Mouse (Mus musculus) thymus, postnatal 36 days (tissue): ENCODE results near the gene Fgf14.
"Not testable (repeated sequence)": the region's sequence is repeated elsewhere in the genome, so short reads cannot be mapped to it uniquely, and the experiment has no call there.

Experiments used
- DNase-seq, 2 experiments: peaks; one replicate each; pipeline ENCODE4 v3.0.0; 2022; ENCODE audit warnings: mixed read lengths in 2 of 2

Gene Fgf14

DNA sequence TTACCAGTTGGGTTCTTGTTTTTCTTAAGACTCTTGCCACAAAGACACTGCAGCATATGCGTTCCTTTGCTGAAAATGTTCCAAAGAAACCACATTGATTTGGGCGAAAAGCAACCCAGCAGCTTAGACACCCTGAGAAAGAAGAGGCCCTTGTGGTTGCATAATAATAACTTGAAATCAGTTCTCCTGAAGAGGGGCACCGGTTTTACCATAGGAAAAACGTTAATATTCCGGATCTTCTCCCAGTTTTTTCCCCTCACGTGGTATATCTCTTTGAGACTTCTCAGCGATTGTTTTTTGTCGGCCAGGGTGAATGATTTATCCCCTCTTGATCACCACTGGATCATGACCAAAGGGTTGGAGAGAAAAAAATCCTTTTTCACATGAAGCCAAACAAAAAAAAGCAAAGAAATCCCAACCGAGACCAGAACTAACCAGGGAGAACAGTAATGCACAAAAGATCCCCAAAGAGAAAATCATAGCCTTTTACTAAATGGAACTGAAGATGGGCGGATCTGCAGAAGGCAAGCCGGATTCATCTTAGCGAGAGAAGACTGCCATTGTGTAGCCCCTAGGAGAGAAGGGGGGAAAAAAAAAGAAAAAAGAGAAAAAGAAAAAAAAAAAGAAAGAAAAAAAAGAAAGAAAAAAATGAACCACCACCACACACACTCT is at the start of gene Fgf14:
Gene Fgf14, minus strand, starts transcription at position 622 of the 672 bp plus-strand sequence.
- DNase-seq, result no peak

DNA sequence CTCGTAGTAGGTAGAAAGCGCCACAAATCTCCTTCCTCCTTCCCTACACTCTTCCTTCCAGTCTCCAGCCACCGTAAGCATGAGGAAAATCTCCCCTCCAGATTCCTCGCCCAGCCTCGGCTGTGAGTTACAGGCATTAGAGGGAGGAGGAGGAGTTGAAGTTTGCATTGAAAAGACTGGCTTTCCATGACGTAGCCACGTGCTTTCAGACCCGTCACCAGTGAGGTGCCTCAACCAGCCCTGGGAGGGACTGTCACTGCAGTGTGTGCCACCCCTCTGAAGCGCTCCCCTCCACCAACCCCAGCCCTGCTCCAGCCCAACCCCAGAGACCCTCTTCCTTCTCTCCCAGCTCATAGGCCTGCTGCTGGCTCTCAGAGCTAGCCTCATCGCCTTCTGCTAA is 452 bp upstream of the Fgf14 start:
- no peak for DNase-seq

DNA sequence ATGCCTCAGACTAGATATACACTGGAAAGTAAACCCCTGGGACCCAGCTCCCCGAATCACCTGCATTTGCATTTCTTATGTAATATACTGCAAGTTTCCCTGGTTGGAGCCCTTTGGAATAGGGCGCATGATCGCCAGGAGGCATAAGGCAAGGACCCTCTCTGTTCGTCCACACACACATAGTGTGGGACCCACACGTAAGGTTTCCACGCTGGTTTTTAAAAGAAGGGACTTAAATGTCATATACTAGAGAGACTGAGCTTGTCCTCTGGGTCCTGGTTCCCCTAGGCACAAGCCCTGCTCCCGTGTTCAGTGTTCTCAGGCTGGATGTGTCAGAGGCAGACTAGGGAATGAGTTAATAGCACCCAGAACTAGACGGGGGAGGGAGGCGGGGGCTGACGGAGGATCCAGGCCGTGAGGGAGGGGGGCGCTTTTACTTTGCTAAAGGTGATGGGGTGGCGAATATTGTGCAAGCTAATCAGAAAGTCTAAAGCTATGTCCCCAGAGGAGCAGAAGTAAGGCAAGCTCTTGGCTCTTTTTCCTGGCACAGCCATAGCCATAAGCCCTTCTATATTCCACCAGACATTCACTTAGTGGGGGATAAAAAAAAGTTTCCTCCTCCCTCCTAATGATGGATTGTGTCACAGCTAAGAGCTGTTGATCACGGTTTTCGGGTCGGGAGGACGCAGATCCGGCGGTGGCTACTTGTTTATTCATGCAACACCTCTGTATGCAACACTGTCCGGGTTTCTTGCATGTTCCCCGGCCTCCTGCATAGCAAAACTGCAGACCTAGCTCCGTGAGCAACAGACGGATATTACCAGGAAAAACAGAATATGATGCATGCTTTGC is 1.0 kb downstream of the Fgf14 start:
- no peak for DNase-seq

DNA sequence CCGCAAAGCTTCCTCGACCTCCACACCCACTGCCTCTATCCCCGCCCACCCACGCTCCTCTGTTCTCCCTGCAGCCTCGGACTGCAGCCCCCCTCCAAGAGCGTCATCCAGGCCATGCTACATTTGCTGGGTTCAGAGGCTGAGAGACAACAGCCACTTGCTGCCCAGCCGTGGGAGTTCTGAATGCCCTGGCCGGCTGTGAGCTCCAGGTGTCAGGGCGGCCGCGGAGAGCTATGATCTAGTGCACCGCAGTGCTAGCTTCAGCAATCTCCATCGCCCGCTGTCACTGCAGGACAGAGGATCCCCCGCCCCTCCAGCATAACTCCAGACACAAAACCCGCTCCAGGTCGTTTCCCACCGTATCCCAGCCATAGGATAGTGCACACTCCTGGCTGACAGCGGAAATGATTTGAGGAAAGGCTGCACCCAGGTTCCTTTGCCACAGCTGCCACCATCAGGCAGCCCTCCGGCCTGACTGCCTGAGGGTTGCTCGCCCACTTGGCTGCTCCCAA is 1.7 kb downstream of the Fgf14 start:
- no peak for DNase-seq

DNA sequence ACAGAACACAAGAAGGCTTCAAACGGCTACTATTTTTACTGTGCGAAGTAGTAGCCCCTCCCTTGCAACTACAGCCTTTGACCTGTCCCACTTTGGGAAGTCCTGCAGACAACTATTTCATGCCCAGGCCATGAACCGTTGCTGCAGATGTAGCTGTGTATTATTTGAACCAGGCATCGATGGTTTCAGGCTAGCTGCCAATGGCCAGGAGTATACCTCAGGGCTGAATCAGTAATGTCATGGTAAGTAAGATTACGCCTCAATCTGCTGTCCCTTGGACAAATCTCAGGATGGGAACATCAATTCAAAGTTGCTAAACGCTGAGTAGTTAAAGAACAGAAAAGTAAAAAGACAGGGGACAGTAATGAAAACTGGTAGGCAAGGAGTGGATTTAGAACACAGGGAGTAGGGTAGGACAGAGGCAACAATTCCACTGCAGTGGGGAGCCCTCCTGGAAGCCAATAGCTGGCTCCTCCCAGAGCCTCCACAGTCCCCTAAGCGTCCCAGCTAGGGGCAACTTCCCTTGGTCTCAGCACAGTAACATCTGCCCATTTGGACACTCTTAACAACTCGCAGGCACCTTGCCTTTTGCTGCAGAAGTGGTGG is 2.3 kb downstream of the Fgf14 start:
- DNase-seq, result no peak

DNA sequence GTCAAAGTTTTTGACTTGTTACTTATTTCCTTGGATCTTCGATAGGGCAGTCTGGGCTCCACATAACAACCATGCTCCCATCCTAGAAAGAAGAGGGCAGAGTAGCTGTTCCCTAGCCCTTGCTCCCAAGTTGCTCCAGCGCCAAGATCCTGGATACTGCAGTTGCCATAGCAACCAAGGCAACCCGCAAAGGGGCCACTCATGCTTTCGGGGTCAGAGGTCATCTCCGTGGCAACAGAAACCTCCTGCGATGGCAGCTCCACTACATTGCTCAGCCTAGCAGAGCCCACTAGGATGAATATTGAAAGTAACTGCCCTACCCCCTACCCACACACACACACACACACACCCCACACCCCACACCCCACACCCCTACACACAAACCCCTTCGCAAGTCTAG is 7.2 kb downstream of the Fgf14 start:
- no peak for DNase-seq

DNA sequence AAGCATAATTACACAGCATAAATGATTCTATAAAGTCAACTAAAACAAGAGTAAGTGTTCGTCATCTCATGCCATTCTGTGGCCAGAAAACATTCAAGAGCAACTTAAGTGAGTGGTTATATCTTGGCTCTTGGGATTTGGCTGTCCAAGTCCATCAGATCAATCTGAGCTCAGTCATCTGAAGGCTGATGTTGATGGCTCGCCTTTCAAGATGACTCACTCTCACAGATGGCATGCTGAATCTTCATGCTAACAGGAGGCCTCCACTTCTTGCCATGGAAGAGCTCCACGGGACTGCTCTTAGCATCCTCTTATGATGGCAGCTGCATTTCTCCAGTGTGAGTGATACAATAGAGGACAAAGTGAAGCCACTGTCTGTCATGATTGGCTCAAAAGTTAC is 34.1 kb downstream of the Fgf14 start:
- no peak for DNase-seq

DNA sequence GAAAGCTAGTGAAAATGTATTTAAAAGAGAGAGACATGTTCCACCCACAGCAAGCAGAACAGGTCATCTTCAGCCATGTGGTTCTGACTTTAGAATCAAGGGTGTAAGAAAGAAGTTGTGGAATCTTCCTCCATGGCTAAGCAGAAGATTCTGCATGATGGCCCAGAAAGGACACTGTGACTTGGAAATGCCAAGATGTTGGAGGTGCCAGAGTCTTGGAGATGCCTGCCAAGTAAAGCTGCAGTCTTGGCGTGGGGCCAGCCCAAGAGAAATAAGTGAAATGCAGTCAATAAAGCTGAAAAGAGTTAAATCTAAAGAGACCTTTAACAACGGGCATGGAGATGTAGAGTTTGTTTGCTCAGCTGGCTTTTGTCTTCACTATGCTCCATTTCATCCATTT is 42.0 kb downstream of the Fgf14 start:
- no peak for DNase-seq

DNA sequence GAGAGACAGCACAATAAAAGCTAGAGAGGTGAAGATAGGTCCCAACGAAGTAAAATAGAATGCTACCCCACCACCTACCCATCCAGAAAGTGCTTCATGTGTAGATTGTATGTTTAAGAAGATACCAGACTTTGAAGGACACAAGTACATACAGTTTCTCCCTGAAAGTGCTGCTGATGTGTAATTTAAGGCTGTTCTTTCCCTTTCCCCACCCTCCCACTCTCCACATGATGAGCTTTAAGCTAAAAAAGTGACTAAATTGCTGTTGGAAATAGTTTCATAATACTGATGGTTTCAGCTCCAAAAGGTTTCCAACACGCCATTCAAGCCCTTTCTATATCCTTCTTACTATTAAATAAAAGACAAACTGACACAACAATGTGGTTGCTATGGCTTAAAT is 63.5 kb downstream of the Fgf14 start:
- no peak for DNase-seq

DNA sequence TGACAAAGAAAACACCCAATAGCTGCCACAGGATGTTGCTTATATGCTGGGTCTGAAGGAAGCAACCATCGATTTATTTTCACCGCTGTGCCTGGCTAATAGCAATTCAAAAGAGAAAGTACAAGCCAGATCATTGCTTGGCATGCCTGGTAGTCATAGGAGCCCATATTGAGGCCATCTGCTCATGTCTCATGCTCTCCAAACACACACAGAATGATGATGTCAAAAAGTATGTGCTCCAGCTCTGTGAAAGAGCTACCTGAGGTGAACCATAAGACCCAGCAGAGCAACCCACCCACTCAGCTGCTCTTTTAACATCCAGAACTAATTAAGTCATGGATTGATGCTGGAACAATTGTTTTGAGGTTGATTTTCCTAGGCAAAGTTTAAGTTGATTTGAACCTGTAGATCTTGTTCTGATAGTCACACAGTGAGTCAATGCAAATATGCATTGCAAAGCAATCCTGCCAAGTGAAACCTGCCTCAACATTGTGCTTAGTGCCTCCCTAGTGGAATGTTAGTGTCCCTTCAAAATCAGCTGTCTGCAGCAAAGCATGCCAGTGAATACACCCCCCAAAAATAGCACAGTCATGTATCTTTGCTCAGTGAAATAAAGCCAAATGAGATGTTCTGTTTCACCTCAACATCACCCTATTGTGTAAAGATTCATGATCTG is 70.8 kb downstream of the Fgf14 start:
- DNase-seq, result no peak

DNA sequence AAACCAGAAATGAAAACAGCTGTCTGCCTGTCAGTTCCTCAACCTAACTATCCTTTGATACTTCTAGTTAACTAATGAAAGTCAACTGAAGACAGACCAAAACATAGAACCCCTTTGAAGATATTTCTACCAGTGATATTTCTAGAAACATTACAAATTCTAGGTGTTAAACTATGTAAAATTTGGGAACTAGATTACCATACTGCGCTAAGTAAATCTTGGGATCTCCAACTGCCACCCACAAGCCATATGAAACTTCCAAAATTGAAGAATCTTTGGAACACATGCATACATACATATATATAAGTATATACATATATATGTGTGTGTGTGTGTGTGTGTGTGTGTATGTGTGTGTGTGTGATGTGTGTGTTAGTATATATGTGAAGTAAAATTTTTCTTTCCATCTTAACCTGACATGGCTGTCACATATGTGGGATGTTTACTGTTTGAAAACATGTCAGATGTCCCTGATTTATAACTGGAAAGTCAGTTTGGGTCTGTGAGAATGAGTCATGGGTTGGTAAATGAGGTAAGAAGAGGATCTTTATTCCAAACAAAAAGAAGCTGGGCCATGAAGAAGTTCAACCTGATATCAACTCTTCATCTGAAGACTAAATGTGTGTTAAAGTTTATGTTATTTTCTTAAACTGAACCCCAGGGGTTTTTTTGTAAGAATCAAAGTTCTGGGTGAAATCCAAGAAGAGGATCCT is 71.7 kb downstream of the Fgf14 start:
- no peak for DNase-seq

DNA sequence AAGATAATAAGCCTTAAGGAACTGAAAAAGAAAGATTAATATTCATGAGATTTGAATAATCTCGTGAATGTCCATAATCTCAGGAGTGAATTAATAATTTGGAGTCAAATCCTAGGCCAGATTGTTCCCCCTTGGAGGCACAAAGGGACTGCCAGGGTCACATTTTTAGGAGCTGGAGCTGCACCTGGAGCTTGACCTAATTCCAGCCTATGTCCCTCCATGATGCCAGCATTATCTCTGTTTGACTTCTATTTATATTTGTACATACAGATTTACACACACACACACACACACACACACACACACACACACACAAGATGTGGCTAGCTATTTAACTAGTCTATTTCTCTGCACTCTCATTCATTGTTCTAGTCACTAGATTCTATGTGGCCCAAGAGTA is 100.4 kb downstream of the Fgf14 start:
- no peak for DNase-seq

DNA sequence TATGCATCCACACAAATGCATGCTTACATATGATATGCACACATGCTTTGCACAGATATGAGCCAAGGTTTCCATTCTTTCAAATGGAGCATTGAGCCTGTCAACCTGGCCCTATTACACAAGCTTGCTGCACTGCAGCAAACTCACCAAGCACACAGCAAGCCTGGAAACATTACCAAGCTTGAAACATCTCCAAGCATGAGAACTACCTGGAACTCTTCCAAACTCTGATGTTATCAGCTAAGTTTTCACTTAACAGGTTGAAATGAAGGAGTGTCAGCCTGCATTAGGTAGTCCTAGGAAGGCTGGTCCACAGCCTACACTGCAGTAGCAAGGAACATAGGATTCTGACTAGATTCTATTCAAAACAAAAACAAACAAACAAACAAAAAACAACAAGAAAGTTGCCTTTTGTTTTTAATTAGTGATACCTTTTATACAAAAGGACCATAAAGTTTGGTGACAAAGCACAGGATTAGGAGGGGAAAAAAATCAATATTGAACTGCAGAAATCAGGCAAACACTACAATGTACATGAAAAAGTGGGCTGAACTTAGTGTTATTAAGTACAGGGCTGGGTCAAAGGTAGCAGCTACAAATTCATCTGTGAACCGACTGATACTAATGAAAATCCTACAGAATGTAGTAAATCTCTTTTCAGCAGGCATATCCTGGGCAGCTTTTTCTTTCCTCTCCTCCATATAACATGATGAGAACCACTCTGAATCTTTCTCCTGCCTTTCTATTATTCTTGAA is 101.6 kb downstream of the Fgf14 start:
- no peak for DNase-seq

DNA sequence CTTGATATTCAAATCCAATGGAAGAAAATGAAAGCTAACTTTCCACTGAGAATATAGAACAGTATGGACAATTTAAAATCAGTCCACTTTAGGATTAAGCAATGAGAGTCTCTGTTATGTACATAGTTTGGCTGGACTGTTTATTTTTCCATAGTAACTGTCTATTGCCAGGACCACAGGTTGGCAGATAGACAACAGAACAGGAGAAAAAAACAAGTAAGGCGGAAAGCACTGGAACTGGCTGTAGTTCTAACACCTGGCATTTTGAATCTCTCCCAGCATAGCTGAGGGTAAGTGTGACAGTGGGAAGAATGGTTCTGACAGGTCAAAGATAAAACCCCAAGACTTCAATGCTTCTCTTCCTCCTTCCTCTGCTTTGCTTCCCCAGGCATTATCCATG is 110.5 kb downstream of the Fgf14 start:
- no peak for DNase-seq

DNA sequence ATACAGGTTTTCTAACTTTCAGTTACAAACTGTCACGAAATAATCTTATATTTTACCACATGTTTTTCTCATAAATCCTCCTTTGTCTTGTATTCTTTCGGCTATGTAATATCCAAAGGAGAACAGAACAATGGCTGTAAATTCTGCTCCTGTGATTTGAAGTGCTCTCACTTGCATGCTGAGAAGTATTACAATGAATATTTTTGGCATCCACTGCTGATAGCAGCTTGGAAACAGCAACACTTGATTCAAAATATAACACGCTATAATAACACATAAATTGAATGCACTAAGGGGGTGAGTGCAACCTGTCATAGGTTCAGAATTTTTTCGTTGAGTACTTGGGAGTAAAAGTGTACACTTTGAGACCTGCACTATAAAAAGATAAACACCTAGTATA is 115.4 kb downstream of the Fgf14 start:
- DNase-seq, result no peak

DNA sequence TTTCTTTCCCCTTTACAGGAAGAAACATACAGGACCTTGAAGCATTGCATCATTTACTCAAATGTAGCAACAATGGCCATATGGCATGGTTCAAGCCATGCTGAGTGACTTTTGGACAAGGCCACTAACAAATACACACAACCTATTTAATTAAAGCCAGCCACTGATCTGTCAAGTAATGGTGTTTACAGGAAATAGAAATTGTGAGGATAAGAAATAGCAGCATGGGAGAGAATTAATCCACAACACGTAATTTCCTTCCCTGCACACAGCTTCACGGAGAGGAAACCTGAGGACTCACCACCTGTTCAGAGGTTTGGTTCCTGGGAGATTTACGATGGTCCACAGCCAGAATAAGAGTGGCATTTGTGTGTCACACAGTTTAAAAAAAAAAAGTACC is 140.8 kb downstream of the Fgf14 start:
- no peak for DNase-seq

DNA sequence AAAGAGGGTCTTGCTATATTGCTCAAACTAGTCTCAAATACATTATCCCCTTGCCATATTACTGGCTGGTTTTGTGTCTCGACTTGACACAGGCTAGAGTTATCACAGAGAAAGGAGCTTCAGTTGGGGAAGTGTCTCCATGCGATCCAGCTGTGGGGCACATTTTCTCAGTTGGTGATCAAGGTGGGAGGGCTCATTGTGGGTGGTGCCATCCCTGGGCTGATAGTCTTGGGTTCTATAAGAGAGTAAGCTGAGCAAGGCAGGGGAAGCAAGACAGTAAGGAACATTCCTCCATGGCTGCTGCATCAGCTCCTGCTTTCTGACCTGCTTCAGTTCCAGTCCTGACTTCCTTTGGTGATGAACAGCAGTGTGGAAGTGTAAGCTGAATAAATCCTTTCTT is 141.6 kb downstream of the Fgf14 start:
- DNase-seq, result not testable (repeated sequence)

DNA sequence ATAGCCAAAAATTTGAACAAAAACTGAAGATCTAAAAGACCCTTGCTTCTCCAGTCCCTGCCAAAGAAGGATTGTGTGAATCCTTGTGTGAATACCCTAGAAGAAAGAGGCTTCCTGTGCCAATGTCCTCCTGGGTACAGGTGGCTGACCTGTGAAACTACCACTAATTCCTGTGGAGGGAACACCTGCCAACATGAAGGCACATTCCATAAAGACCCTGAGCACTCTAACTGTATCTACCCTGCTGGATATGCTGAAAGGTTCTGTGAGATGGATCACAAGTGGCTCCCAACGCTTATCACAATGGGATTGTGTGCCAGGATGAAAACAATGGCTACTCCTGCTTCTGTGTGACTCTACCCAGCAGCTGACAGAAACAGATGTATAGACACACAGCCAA is 144.9 kb downstream of the Fgf14 start:
- no peak for DNase-seq

DNA sequence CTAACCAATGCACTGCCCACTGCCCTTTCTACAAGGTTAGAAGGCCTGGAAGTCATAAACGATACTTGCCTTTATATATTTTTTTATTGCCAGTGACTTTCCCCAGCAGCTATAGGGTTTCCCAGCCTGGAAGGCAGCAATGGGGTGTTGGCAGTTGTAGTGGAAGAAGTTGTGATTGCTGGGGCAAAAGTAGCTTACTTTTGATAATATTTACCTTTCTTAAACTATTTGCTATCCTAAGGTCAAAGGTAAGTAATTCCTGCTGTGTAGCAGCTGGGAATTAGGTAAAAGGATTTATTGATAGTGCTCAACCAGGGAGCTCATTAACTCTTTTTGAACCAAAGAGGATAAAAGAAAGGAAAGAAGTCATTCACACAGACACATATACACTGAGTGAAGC is 164.9 kb downstream of the Fgf14 start:
- no peak for DNase-seq

DNA sequence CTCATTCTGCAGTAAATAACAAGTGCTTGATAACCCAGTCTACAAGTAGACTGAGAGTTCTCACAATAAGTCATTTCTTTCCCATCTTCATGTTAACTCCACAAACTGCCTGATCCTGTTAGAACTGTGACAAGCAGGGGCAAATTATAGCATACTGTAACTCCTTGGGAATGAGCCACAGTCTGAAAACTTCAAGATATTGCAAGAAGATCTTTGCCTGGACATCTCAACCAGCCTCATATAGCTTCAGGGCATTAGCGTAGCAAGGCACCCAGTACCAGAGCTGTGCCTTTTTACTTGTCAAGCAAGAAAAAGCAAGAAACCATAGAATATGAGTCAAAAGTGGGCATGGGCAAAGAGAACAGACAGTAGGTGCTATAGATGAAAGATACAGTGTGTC is 188.0 kb downstream of the Fgf14 start:
- no peak for DNase-seq

DNA sequence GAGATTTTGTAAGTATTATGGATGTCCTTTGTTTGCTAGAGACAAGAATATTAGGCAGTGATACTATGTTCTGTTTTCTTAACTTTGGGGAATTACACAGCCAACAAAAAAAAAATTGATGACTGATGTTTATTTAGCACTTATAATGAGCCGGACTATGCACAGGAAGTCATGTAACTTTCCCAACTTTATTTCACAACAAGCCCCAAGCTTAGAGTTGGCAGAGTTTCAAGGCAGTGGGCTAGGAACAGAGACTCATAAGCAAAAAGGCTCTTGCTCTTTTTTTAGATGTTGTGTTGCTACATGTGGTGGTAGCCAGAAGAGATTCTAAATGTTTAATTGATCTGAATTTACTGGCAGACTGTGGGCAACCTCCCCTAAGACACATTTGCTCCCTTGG is 191.7 kb downstream of the Fgf14 start:
- no peak for DNase-seq
